Mouse (Mus musculus): ENCODE measurements around the gene Skp2. TPM values are rescaled to one million over a fixed set of nuclear protein-coding genes. Genes with fewer than 3 reads are reported as not detected.
A peak's percentile ranks its signal among the peaks of the same experiment; 100 is the strongest.
"Not testable (repeated sequence)": the region's sequence is repeated elsewhere in the genome, so short reads cannot be mapped to it uniquely, and the experiment has no call there.

Gene Skp2
- total RNA-seq (2021), result under 1 TPM; 0.31 to 0.39 TPM
- long read RNA-seq, experiment 1, partial matches to known transcripts, result 0 of 1 reads
- long read RNA-seq, experiment 1, other reads (novel, unspliced or antisense), result 0 of 1 reads
- long read RNA-seq, experiment 2, partial matches to known transcripts, result 0 of 1 reads
- long read RNA-seq, experiment 2, other reads (novel, unspliced or antisense), result 1 of 1 reads

DNA sequence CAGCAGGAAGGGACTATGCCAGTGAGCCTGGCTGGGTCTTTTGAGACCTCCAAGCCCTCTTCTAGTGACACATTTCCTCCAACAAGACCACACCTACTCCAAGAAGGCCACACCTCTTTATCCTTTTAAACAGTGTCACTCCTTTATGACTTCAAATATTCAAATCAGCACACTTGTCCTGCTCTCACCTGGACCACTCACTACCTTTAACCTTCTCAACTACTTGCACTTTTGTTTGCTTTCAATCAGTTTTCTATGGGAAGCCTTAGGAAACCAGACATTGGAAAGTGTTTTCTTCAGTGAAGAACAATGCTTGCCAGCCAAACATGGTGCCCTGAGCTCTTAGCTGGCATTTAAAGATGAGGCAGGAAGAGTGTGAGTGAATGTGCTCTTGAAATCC lies at the start of gene Skp2:
Gene Skp2 (minus strand): TSS at position 101 of the 400 bp plus-strand sequence.
- DNase-seq (ENCODE audit: low spot score), result no peak

DNA sequence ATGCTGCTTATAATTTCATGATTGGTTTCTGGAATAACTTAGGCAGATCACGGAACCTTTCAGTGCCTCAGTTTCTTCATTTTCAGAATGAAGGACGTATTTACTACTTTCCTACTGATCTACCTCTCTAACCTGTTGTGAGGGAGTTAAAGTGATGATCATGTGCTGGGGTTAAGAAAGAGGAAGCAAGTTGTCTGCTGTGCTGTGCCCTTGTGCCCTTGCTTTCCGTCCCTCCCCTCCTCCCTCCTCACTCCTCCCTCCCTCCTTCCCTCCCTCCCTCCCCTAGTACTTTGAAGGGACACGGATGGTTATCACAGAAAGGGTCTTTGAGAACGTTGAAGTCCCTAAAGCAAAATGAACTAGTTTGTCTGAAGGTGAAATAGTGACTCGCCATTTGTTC lies 43.2 kb upstream of the Skp2 start:
- DNase-seq (ENCODE audit: low spot score), result no peak

DNA sequence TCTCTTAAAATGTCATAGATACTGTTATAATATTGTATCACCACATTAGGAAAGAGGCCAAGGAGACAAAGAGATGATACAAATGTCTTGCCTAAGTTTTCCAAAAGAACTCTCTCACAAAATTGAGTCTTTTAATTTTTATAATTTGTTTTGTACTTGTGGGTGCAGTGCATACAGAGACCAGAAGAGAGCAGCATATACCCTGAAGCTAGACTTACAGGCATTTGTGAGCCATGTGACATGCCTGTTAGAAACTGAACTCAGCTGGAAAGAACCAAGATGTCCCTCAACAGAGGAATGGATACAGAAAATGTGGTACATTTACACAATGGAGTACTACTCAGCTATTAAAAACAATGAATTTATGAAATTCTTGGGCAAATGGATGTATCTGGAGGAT lies 37.5 kb upstream of the Skp2 start:
- DNase-seq (ENCODE audit: low spot score), result not testable (repeated sequence)

DNA sequence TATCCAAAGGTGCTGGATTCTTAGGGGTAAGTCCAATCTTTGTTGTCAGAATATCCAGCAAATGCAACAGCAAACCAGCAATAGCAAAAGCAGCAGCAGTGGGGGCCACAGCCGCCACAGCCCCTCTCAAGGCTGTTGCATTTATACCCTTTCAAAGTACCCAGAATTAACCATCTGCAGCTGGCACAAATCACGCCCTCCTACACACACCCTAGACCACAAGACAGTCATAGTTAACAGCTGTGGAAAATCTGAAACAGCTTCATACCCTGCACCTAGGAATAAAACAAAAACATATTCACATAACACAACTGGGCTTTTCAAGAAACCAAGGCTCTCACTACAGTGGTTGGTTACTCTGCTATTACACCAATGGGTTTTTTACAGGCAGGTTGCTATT lies 34.6 kb upstream of the Skp2 start:
- DNase-seq (ENCODE audit: low spot score), result no peak

DNA sequence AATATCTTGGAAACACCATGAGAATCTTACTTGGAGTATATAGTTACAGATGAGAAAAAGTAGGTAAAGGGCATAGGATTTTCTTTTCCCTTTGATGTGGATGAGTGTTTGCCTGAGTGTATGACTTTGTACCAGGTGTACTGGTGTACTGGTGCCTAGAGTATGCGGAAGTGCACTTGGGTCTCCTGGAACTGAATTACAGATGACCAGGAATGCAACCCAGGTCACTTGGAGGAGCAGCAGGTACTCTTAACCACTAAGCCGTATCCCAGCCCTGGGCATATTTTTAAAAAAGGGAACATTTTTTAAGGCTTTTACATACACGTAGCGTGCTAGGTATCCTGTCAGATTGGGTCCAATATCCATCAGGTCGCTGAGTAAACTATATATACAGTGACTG lies 28.8 kb upstream of the Skp2 start:
- no peak for DNase-seq (ENCODE audit: low spot score)

DNA sequence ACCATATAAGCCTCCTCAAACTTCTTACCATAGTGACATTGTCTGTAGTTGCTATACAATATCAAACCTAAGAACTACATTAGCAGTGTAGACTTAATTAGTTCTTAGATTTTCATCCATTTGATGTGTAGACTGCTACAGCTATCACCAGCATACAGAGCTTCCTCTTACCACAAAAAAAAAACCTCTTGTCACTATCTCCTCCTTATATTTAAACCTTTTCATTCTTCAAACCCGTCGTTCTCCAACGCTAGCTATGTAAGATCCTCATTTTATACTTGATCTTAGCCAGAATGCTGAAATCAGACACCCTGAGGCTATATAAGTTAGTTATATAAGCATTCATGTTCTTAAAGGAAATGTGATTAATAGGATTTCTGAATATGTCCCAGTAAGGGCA lies 21.8 kb upstream of the Skp2 start:
- no peak for DNase-seq (ENCODE audit: low spot score)

DNA sequence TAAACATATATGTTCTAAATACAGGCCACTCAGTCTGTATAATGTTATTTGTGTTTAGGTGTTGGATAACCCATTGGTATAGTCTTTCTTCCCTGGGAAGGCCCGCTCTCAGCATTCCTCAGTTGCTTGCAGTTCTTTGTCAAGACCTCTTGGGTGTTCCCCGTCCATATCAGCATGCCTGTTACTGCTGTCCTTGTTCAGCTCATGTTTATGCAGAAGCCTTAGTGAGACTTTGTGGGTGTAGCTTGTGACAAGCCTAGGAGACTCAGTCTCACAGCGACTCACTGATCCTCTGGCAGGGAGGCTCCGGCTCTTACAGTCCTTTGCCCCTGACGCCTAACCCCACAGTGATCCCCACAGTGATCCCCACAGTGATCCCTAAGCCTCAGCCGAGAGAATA lies 8.9 kb upstream of the Skp2 start:
- DNase-seq (ENCODE audit: low spot score), result no peak

DNA sequence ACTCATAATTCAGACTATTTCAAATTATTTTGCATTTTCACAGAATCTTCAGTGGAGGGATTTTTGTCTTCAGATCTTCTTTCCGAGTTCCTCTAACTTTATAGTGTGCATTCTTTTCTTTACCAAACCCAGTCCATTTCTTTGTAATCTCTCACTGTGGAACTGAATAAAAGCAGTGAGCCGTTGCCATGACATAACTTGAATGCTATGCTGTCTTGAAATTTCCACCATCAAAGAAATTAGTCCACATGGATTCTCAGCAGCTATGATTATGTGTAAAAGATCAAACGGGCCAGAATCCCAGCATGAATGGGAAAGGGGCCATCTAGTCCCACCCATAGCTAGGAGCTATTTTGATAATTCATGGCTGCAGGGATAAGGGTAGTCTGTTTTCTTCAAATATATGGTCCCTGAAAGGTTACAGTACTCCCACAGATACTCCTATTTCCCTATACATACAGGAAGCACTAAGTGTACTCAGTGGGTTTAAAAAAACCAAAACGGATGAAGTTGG lies 7.4 kb upstream of the Skp2 start:
- DNase-seq (ENCODE audit: low spot score), result no peak

DNA sequence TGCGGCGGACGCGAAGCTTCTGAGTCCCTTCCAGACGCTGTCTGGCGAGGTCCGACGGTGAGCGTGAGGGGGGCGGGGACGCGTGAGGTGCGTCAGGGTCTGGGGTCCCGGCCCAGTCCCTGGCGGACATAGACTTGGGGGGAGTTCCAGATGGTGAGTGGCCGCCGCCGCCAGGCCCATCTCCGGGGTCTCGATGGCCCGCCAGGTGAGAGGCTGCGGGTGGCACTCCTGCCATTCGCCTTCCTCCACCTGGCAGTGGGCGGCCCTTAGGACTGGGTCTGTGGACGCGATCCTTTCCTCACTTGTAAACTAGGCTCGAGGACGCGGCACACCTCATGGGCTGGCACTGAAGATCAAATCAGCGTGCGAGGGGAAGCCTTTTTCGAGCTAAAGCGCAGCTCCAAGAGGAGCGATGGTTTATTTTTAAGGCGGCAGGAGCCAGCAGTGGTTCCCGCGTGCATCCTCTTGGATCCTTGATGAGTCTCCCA lies 14.5 kb downstream of the Skp2 start:
- no peak for DNase-seq (ENCODE audit: low spot score)

DNA sequence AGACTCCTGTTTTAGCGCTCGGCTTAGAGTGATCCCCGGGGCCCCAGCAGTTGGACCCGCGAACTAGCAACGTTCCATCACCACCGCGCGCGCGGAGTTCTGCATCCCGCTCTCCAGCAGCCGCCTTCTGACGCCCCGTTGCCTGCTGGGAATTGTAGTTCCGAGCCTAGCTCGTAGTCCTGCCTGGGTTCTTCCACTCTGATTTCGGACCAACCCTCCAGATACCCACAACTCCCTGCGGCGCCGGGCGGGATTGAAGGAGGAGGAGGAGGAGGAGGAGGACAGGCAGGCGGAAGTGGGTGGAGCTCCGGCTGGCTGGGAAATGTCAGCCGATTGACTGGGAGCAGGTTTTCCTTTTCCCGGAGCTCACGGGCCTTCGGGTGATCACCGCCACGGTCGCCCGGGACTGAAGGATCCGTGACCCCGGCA lies 15.0 kb downstream of the Skp2 start, which contains the start of gene Lmbrd2:
Gene Lmbrd2 (plus strand): TSS at position 299 of the 429 bp plus-strand sequence.
- peak; percentile 98 for DNase-seq (ENCODE audit: low spot score)

DNA sequence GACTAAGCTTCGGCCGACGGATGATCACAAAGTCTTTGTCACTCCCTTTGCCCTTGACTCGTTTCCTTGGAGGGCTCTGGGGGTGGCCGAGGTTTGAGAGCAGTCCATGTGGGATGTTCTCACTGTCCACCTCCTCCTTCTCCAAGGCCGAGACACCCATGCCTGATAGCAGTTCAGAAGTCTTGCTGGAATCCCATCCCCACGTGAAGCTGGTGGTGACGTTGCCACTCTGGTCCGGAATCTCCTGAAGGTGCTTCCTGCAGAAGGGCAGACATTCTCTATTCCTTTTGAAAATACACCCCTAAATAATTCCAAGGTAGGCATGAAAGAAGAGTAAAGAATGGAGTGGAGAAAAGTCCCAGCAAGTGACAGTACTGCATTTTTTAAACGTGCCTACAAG lies 15.8 kb downstream of the Skp2 start:
- no peak for DNase-seq (ENCODE audit: low spot score)

DNA sequence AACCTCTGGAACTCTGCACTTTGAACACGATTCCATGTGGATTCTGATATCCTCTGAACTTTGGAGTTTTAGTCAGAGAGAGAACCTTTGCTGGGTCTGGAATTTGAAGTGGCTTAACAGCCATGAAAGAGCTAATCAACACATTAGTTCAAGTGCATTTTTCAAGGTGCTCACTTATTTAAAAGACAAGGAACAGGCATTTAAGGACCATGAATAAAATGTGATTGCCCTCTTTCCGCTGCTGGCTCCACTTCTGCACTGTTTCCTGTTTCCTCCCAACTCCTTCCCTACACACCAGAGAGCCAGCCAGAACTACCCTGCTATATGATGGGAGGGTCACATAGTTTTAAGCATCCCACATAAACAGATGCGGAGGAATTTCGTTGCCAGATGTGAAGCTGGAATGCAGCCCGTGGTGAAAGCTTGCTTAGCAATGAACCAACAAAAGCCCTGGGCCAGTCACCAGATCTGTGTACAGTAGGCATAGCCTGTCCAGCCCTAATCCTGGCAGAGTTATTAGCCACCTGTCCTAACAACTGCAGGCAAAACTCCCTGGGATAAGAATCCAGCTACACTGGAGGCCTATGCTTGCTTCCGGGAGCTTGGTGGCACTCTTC lies 20.2 kb downstream of the Skp2 start:
- no peak for DNase-seq (ENCODE audit: low spot score)

DNA sequence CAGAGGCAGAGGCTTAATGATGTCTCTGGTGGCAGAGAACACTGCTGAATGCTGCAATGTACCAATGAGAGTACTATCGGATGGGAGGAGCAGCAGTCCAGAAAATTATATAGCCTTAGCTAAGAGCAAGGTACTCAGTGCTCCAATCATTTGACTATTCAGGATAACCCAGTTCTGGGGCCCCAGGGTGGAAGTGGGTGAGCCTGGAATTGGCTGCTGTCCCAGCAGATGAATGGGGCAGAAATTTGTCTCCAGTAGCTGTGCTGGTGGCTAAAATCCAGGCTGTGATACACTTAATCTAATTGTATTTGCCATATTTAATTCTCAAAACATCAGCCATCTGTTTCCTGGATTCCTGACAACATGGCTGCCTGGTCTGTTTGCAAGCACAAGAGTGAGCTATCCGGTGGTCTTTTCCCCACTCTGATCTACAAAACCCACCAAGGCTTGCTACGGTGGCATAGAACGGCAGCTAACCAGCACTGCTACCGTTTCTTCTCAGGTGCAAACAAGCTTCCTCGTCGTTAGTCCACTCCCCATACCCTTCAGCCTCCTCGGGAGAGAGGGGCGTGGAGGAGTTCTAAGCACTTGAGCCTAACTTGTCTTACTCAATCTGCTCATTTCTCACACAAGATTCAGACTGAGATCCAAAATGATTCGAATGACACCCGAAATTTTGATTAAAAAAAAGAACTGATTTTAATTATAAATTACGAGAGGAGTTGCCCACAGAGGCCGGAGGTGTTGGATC lies 22.4 kb downstream of the Skp2 start:
- no peak for DNase-seq (ENCODE audit: low spot score)

DNA sequence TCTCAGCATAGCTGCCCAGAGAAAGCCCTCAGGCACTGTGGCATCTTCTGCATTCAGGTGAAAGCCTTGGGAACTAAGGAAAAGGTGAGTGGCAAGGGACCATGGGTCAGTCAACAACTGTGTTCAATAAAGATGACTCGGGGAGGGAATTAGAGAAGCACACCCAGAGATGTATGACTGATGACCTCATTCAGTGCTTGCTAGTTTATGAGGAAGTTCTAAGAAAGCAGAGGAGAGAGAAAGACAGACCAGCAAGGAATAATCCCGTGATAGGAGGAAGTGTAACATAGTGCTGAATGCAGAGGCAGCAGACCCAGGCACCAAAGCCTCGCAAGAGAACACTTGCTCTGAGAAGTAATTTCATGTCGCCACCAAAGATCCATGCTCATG lies 23.7 kb downstream of the Skp2 start:
- no peak for DNase-seq (ENCODE audit: low spot score)

DNA sequence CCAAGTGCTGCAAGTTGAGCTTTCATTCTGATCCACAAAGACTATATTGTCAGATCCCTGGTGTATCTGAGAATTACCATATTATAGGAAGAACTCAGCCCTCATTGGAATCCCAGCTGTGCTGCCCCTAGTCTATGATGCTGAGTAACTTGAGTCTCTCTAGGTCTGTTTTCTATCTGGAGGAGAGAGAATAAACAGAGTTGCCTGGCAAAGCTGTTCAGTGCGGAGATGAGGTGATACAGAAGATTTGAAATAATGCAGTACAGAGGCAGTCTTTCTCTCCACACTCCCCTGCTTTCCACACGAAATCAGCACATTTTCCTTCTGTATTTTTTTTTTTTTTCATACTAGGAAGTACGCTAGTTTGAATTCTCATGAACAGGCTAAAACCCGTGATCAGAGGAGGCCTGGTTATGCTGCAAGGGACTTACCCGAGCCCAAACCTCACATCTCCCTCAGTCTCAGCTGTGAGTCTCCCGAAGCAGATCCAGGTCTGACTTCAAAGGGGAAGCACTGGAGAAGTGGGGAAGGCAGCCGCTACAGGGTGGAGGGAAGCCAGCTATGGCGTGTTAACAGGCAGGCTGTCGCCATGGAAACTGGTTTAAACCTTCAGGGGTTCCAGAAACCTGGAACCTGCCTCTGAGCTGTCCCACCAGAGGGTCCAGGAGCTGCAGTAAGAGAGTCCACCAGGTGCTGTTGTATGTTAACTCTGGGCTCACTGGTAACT lies 24.3 kb downstream of the Skp2 start:
- no peak for DNase-seq (ENCODE audit: low spot score)

DNA sequence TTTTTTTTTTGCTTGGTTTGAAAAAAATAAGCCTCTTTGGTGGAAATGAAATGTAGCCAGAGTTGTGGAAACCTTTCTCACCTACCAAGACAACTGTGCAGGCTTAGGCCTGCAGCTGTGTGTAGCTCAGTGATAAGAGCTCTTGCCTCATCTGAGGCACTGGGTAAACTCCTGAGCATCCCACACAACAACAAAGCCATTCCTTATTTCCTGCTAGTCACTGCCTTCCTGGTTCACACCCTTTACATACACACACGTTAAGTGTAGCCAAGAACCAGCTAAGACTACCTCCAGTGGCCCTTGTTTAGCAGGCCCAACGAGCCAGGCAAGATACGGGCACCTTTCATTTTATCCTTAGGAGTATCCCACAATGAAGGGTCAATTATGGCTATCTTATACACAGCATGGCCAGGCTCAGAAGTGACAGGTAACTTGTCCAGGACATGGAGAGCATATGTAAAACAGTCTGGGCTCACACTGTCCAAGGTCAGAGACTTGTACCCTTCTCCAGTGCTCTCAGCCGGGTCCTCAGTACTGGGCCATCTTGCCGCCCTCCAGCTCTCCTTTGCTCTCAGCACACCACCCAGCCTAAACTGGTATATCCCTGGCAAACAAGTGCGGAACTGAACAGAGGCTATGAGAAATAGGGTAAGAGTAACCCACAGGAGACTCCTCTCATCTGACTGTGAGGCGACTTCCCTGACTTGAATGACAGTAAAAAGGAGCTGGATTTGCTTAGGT lies 28.0 kb downstream of the Skp2 start:
- DNase-seq (ENCODE audit: low spot score), result no peak

DNA sequence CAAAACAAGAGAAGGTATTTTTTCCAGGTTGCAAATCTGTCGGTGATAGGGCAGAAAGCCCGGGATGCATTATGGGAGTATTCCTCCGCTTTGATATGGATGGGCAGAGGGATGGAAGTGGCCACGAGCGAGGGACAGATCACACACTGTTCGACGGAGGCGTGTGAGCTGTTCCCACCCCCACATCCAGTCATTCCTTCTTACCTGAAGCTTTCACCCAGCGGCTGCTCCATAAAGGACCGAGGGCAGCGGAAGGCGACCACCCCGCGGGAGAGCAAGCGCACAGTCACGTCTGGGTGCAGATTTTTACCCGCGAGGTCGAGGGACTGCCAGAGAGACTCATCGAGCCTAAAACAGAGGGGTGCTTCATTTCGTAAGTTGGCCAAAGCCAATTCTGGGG lies 30.4 kb downstream of the Skp2 start:
- DNase-seq (ENCODE audit: low spot score), result no peak

DNA sequence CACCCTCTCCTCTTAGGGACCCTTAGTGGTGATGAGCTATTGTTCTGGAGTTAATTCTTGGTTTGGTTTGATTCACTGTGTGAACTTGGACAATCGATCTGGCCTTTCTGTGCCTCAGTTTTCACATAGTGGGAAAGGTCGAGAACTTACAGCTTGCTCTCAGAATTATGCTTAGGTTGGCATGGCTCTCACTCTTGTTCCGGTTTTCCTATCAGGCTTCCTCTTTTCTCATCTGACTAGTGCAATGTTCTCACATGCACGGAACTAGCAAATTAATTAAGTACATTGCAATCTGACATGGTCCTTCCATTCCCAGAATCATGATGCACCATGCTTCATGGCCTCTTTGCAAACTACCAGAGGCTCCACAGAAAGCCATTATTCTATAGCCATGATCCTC lies 32.2 kb downstream of the Skp2 start:
- DNase-seq (ENCODE audit: low spot score), result no peak

DNA sequence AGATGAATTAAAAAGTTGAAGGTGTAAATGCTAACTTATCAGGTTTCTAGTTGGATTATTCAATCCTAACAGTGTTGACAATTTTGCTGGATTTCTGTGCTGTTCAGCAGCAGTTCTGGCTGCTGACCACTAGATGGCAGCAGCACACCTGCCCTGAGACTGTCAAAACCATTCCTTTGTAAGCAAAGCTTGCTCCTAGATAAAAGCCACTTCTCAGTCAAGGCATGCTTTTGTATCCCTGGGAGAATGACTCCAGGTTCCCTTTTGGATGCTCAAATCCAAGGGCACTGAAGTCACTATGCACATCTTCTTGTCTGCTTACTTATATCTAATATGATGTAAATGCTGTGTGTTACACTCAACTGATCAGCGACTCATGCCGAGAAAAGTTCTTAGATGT lies 35.1 kb downstream of the Skp2 start:
- DNase-seq (ENCODE audit: low spot score), result peak; percentile 36

DNA sequence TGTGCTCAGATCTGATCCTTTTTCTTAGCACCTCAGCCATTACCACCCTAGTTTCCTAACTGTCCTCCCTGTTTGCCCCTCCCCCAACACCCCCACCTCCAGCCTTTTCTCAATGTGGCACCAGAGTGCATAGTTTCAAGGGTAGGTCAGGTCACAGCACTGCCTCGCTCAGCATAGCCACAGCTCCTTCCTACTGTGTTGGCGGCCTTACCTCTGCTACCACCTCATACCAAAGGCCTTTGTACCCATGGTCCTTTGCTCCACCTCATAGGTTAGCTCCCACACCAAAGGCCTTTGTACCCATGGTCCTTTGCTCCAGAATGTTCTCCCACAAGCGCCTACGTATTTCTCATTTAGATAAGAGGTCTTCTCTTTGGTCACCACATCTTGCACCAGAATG lies 36.4 kb downstream of the Skp2 start:
- DNase-seq (ENCODE audit: low spot score), result no peak

DNA sequence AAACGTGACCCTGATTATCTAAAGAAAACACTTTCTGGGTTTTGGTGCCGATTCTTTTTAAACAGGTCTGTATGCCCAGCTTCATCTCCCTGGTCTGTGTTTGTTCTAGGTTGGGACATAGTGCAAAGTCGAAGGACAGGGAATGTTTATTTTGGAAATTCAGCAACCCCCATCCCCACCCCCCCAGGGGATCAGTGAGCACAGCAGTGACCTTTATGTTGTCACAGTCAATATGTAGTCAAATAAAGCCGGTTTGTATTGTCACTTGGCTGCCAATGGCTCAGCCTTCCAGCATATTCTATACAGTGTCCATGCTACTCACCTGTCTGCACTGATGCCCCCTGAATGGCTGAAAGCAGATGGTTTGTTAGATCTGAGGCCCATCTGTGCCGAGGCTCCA lies 40.6 kb downstream of the Skp2 start:
- DNase-seq (ENCODE audit: low spot score), result no peak

All from gastrocnemius, adult 18-20 months (tissue).